Mouse (Mus musculus): ENCODE results near the gene Foxn1. TPM values are rescaled to one million over a fixed set of nuclear protein-coding genes. Genes with fewer than 3 reads are reported as not detected.

Foxn1 gene
- total RNA-seq, 2 experiments from 2014 or later: not detected

GRCm38 (mm10) chr11:78346326-78347069 lies 39.9 kb downstream of the Foxn1 start:
- no peak for DNase-seq
- H3K4me3 ChIP-seq: no peak overlapping the region
- peak overlapping the region; percentile 86 for H3K27ac ChIP-seq
- no peak for TF ChIP-seq CTCF (IDR thresholded peaks at IDR 0.05)
- intact Hi-C loops (cut with DNase I): loop anchor here (2.0 to 5.0 kb wide), 2 partner anchors 69 to 84 kb away; no protein-coding TSS in a partner anchor

GRCm38 (mm10) chr11:78345801-78346200 lies 40.6 kb downstream of the Foxn1 start:
- no peak for DNase-seq
- no peak overlapping the region for H3K4me3 ChIP-seq
- TF ChIP-seq CTCF (IDR thresholded peaks at IDR 0.05): no peak
- intact Hi-C loops (cut with DNase I): loop anchor here (2.0 to 5.0 kb wide), 2 partner anchors 68 to 83 kb away; no protein-coding TSS in a partner anchor
- H3K27ac ChIP-seq: peak overlapping the region; percentile 86

GRCm38 (mm10) chr11:78344890-78345715 lies 41.3 kb downstream of the Foxn1 start:
- peak overlapping the region; percentile 96 for H3K4me3 ChIP-seq
- intact Hi-C loops (cut with DNase I): loop anchor here (5.0 kb wide), 1 partner anchor 68 kb away; no protein-coding TSS in a partner anchor
- TF ChIP-seq CTCF (IDR thresholded peaks at IDR 0.05): no peak
- H3K27ac ChIP-seq: peak overlapping the region; percentile 86
- DNase-seq: peak; percentile 89

GRCm38 (mm10) chr11:78344328-78344889 lies 41.9 kb downstream of the Foxn1 start:
- no peak for TF ChIP-seq CTCF (IDR thresholded peaks at IDR 0.05)
- DNase-seq: peak; percentile 36
- intact Hi-C loops (cut with DNase I): no loop called here
- H3K27ac ChIP-seq: peak overlapping the region; percentile 86
- peak overlapping the region; percentile 96 for H3K4me3 ChIP-seq

GRCm38 (mm10) chr11:78343381-78344327 lies 42.7 kb downstream of the Foxn1 start, which contains the start of gene Unc119:
Gene Unc119, plus strand, starts transcription at chr11:78343482.
- intact Hi-C loops (cut with DNase I): no loop called here
- TF ChIP-seq CTCF (IDR thresholded peaks at IDR 0.05): no peak
- DNase-seq: peak; percentile 88
- H3K27ac ChIP-seq: peak within 1 kb of the TSS; percentile 86
- peak within 1 kb of the TSS; percentile 96 for H3K4me3 ChIP-seq

- no peak for TF ChIP-seq CTCF (IDR thresholded peaks at IDR 0.05)
- DNase-seq: no peak
- intact Hi-C loops (cut with DNase I): no loop called here
- no peak overlapping the region for H3K4me3 ChIP-seq
- no peak overlapping the region for H3K27ac ChIP-seq
Observed at GRCm38 (mm10) chr11:78341702-78342101, 44.7 kb downstream of the Foxn1 start.

- peak; percentile 76 for DNase-seq
- TF ChIP-seq CTCF (IDR thresholded peaks at IDR 0.05): no peak
- Histone ChIP-seq H3K27ac (peak overlapping the region; percentile 84), H3K4me3 (no peak overlapping the region)
- intact Hi-C loops (cut with DNase I): no loop called here
Observed at GRCm38 (mm10) chr11:78337040-78337439, 49.3 kb downstream of the Foxn1 start.

- Histone ChIP-seq H3K27ac (no peak overlapping the region), H3K4me3 (no peak overlapping the region)
- no peak for DNase-seq
- intact Hi-C loops (cut with DNase I): no loop called here
- TF ChIP-seq CTCF (IDR thresholded peaks at IDR 0.05): no peak
Observed at GRCm38 (mm10) chr11:78333992-78334391, 52.4 kb downstream of the Foxn1 start.

GRCm38 (mm10) chr11:78332676-78333075 lies 53.7 kb downstream of the Foxn1 start:
- Histone ChIP-seq H3K27ac (no peak overlapping the region), H3K4me3 (no peak overlapping the region)
- TF ChIP-seq CTCF (IDR thresholded peaks at IDR 0.05): no peak
- DNase-seq: no peak
- intact Hi-C loops (cut with DNase I): no loop called here

- TF ChIP-seq CTCF (IDR thresholded peaks at IDR 0.05): no peak
- Histone ChIP-seq H3K4me3 (peak overlapping the region; percentile 87), H3K27ac (peak overlapping the region; percentile 95)
- intact Hi-C loops (cut with DNase I): no loop called here
- DNase-seq: no peak
Observed at GRCm38 (mm10) chr11:78328512-78329056, 57.8 kb downstream of the Foxn1 start.
